Mouse (Mus musculus) left cerebral cortex, postnatal 14 days (tissue): Measurements from ENCODE around the gene Rcor1. TPM values are rescaled to one million over a fixed set of nuclear protein-coding genes. Genes with fewer than 3 reads are reported as not detected.

ENCODE experiments used
- DNase-seq, 2 experiments: peaks; one replicate each; pipeline ENCODE4 v3.0.0; 2021 to 2022; ENCODE audit warnings: low spot score in 2 of 2, mixed read lengths in 1 of 2
- intact Hi-C: fragments of 180-260 bp; cut with DNase I; formaldehyde crosslinking; loops from one replicate; pipeline ENCODE4 v1.15.1; 2025
- total RNA-seq, 2 experiments: library from RNA; stranded (reverse); gene quantifications; 2 replicates each; pipeline ENCODE4 v1.2.3; 2021

Gene Rcor1
- total RNA-seq, 2 experiments from 2014 or later, result 17.9 to 18.8 TPM

DNA sequence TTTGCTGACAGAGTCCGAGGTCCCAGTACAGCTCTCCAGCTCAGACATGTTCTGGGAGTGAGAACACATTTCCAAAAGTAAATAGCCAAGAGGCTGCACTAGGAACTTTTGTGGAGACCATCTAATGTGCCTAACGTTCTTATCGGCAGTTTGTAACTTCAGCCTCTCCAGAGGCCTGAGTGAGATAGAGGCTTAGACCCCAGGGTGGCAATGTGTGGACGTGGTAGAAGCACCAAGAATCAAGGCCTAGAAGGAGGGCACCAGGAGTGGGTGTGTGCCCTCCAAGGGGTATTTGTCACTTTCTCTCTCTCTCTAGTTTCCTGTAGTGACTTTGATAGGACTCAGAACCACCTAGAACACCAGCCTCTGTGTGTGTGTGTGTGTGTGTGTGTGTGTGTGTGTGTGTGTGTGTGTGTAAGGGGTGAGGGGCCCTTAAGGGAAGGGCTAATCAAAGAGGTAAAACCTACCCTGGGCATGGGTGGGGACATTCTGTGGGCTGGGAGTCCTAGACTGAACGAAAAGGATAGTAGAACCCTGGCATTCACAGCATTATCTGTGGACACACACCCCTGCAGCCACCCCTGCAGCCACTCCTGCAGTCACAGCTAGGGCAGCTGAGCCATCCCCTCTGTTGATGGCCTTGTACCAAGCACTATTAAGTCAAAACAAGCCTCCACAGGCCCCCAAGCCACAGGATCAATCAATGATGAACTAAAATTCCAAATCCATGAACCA is 112.4 kb downstream of the Rcor1 start:
- DNase-seq, result no peak
- intact Hi-C loops, result no loop called here

DNA sequence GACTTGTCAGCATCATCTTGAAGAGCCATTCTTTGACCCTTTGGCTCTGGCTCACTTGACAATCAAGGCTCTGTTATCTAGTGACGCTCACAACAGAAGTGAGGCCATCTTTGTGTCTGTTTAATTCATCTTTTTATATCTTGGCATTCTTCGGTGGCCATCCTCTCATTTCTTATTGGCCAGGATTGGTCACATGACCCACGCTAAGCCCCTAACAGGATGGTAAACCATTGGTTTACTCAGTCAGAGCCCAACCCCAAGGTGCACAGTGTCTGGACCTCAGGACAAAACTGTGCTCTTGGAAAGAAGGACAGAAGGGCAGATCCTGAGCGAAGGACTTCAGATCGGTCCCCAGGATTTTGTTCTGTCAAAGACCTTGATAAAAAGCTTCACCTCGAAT is 113.4 kb downstream of the Rcor1 start:
- intact Hi-C loops, result no loop called here
- DNase-seq, result no peak

DNA sequence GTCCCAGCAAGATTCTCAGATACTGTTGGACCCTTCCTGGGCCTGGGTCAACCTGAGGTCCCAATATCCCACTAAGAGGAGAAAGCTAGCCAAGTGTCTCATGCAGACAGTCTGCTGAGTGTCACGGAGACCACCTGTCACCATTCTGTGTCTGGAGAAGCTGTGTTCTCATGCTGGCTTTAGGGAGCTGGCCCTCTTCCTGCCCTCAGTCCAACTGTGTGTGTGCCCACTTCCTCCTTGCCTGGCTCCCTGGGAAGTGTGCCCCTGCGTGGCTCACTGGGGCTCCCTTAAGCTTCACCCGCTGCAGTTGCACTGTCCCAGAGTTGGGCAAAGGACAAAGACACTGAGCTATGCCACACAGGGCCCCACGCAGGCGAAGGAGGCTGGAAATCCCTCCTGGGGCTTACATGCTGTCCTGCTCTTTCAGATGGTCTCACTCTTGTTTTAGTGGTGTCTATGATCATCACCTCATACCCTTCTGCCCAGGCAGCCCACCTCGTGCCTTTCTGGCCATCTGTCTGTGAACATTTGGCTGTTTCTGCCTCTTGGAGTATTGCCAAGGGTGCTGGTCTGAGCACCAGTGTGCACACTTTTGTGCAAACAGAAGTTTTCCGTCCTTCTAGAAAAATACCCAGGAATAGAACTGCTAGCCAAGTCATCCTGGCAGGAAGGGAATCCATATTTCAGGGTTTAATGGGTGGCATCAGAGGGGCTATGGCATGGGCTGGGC is 114.0 kb downstream of the Rcor1 start:
- intact Hi-C loops, result no loop called here
- no peak for DNase-seq

DNA sequence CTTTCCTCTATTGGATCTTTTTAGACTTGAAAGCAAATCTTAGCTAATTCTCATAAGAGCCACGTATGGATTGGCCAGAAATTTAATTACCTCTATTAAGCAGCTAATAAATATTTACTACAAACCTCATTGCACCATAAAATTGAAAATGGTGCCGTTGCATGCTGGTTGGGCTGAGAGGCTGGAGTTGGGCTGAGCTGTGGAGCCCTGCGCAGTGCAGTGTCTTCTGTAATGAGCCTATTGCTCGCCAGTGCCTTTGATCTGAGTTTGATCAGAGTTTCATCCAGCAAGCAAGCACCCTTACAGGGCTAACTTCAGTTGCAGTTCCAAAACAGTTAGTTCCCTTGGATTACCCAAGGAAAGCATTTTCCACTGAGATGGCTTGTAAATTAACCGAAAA is 114.8 kb downstream of the Rcor1 start:
- DNase-seq, result no peak
- intact Hi-C loops, result no loop called here

DNA sequence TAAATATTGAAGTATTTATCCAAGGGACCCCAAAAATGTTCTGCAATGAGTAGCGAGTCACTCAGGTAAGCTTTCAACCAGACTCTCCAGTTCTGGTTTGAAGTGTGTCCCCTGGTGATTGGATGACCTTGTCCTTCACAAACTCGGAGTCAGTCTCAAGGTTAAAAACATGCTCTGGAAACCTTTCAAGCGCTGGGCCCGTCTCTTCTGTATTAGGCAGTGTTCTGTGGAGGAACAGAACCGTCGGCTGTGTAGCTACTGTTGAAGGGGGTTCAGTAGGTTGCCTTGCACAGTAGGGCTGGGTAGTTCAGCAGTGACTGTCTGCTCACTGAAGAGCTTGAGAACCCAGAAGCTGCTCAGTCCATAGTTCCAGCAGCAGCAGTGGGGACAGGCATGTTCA is 115.5 kb downstream of the Rcor1 start:
- intact Hi-C loops, result no loop called here
- no peak for DNase-seq

DNA sequence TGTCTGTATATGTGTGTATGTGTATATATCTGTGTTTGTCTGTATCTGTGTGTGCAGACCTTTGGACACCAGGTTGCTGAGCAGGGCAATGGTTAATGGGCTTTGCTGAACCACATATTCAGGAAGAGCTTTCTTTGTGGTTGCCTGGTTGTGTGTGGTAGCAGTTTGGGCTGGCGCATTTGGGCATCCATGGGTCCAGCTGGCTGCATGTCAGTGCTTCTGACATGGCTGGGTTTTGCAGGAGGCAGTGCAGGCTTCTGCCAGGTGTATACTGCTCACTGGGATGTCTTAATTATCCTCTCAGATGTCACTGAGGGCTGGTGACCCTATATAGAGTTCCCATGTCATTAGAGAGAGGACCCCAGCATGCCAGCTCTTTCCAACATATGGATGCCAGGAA is 116.6 kb downstream of the Rcor1 start:
- intact Hi-C loops, result no loop called here
- no peak for DNase-seq

DNA sequence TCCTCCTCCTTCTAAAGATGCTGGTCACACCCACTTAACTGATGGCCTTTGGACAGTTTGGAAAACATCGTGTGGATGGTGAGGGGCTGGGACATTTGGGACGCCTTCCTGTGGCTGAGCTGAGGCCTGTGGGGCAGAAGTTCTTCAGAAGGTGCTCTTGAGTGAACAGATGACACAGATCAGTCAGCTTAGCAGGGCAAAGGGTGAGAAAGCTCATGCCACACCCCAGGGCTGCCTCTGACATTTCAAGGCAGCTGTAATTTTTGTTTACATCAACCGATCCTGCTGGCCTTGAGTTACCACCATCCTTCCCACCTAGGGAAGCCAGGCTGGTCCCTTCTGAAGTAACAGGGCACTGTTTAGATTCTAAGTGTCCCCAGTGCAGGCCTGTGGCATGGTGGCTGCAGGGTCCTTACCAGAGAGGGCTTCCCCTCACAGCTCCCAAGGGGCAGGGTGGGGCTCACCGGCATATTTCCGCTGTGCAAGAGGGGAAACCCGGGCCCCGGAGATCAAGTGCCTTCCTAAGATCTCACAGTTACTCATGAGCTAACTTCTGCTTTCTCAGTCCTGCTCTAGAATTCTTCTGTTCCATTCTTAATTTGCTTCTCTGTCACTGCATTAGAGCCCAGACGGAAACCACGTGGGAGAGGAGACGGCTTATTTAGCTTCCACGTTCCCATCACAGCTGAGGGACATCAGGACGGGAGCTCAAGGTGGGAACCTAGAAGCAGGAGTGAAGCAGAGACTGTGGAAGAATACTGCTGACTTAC is 120.7 kb downstream of the Rcor1 start:
- intact Hi-C loops, result loop anchor here (5.0 kb wide), 1 partner anchor 92 kb away; no protein-coding TSS in a partner anchor
- no peak for DNase-seq

DNA sequence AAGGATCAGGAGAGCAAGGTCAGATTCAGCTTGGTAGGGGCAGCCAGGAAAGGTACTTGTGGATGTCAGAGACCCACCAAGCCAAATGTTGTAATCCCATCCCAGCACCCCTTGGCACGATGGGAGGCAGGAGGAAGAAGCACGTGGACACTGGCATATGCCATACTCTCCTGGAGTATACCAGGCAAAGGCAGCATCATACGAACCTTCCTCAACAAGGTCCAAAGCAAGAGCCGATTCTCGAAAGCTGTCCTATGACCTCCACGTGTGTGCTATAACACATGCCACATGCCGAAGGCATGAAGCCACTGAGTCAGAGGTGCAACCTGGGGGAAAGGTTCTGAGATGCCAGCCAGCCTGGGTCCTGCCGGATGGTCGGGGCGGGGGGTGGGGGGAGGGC is 121.7 kb downstream of the Rcor1 start:
- DNase-seq, result no peak
- intact Hi-C loops, result loop anchor here (5.0 kb wide), 1 partner anchor 91 kb away; no protein-coding TSS in a partner anchor

DNA sequence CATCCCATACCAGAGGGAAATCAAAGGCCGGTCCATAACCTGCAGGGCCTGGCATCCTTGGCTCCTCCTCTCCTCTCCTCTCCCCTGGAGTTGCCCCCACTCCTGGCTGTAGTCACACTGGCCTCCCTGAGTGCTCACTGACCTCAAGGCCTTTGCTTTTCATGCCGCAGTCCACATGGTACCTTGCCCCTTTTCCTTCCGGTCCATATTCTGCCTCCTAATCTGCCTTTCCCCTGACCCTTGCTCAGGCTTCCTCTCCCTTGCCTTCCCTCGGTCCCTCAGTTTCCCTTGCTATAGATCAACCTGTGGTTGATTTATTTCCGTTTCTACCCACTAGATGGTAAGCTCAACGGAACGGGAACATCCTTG is 122.8 kb downstream of the Rcor1 start:
- intact Hi-C loops, result loop anchor here (5.0 kb wide), 1 partner anchor 90 kb away; no protein-coding TSS in a partner anchor

DNA sequence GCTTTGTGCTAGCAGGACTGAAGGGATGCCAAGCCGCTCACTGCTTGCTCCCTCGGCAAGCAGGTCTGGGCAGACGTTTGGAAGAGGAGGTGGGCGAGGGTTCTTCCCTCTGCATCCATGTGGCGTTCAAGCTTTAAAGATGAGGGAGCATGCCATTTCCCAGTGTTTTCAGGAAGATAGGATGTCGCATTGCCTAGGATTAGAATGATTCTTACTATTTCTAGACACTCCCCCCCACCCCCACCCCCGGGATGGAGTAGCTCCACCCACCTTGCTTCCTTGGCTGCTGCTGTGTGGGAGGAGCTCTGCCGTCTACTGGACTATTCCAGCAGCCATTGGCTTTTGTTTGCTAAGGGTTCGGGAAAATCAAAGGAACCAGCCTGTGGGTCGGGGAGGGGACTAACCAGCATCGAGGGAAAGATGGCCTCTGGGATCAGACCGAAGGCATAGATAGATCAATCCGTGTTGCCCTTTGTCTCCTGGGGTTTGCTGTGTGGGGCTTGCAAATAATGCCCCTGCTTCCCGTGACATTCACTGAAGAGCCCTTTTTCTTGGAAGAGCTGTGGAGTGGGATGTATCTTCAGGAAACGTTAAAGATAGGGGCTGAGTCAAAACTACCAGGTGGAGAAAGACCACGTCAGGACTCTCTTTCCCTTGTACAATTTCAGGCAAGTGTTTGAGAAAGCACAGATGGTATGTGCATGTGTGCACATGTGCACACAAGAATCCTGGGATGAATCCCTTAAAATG is 123.3 kb downstream of the Rcor1 start:
- DNase-seq, result peak; percentile 57 to 82
- intact Hi-C loops, result loop anchor here (5.0 kb wide), 1 partner anchor 90 kb away; no protein-coding TSS in a partner anchor

More for the DNA sequence above, 122.8 kb downstream of the Rcor1 start:
- DNase-seq, result no peak

DNA sequence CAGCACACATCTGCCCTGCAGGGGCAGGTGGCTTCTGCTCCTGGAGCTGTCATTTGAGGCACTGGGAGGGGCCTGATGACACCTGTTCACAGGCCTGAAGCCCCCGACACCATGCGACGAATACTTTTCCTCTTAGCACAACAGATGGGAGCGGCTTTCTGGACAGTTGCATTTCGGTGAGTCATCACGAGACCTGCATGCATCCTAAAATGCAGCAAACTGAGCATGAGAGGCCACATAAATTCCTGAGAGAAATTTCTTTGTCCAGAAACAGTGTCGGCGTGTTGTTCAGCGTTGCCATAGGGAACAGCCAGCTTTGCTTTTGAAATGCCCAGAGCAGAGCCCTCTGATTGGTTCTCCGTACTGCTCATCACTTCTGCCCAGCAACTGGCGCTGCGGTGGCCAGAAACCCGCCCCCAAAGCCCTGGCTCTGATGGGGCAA is 125.2 kb downstream of the Rcor1 start:
- intact Hi-C loops, result loop anchor here (5.0 kb wide), 1 partner anchor 88 kb away; no protein-coding TSS in a partner anchor
- peak; percentile 92 to 96 for DNase-seq

DNA sequence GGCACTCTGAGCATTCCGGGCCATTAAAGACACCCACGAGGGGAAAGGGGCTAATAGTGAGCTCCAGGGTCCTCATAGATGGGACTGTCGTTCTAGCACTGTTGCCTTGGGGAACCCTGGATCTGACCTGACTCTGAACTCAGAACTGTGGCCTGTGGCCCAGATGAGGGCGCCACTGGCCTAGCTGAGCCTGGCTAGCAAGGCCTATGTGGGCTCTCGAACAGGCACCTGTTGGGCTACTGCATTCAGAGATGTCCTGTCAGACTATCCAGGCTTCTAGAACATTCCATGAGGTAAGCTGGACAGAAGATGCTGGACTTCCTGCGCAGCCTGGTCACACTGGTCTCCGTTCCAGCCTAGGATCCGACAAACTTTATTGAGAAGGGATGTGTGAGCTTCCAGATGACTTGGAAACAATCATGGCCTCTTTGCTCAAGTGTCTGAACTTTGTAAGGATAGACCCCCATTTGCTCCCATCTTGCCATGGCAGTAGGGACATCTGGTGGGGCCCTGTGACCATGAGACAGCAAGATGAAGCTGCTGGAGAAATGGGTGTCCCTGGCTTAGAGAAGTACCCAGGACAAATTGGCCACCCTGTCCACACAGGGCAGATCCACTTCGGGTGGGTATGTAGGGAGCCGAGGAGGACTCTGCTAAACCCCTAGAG is 126.1 kb downstream of the Rcor1 start:
- intact Hi-C loops, result no loop called here
- DNase-seq, result peak; percentile 36 to 51

Other genes with a start within 250 kb of the Rcor1 start
- 10 to 100 TPM; 10.7 to 12.8 TPM for gene Mok, start 198.4 kb upstream of the Rcor1 start, total RNA-seq
- 1 to 10 TPM; 9.1 to 9.6 TPM for gene Zfp839, start 189.1 kb upstream of the Rcor1 start, total RNA-seq
- 100 to 1,000 TPM; 107 to 124 TPM for gene Cinp, start 150.2 kb upstream of the Rcor1 start, total RNA-seq
- gene Tecpr2, start 150.1 kb upstream of the Rcor1 start, total RNA-seq, result 10 to 100 TPM; 42.6 to 45.2 TPM
- 10 to 100 TPM; 12.2 to 14.5 TPM for gene Ankrd9, start 60.3 kb upstream of the Rcor1 start, total RNA-seq
- gene Traf3, start 127.0 kb downstream of the Rcor1 start, total RNA-seq, result 10 to 100 TPM; 91.9 to 93.3 TPM
- not detected for gene 4930595D18Rik, start 145.1 kb downstream of the Rcor1 start, total RNA-seq
- 10 to 100 TPM; 15.1 to 18.7 TPM for gene Amn, start 231.7 kb downstream of the Rcor1 start, total RNA-seq